Mouse (Mus musculus): ENCODE data around the gene Scimp. TPM values are rescaled to one million over a fixed set of nuclear protein-coding genes. Genes with fewer than 3 reads are reported as not detected.

Gene Scimp
- total and polyA plus RNA-seq, 3 experiments = not detected

GRCm38 (mm10) chr11:70843701-70844551 lies 31.5 kb upstream of the Scimp start:
- peak overlapping the region; percentile 91 for H3K4me3 ChIP-seq (ENCODE audit: low read depth, low read length)
- H3K4me1 ChIP-seq (ENCODE audit: insufficient read depth, low read depth, low read length) = peaks cover 33% of the 10 kb centered on the region
- peaks cover 10% of the 10 kb centered on the region for H3K27me3 ChIP-seq (ENCODE audit: insufficient read depth, low read length)
- no peaks in the 10 kb centered on the region for H3K9me3 ChIP-seq (replicated peaks)
- H3K36me3 ChIP-seq (replicated peaks) = peaks cover 2% of the 10 kb centered on the region
- no peak for ATAC-seq (ENCODE audit: extremely low read depth, insufficient number of reproducible peaks, low FRiP score, poor library complexity, severe bottlenecking)
- no peak for TF ChIP-seq CTCF (IDR thresholded peaks at IDR 0.05; ENCODE audit: low read depth, low read length)
- TF ChIP-seq TAL1 (conservative IDR thresholded peaks at IDR 0.05; ENCODE audit: low read depth, low read length) = no peak
- TF ChIP-seq GATA2 (IDR thresholded peaks at IDR 0.05; ENCODE audit: borderline replicate concordance, low read depth, low read length) = no peak
- no peak for TF ChIP-seq POLR2AphosphoS5 (IDR thresholded peaks at IDR 0.05; ENCODE audit: insufficient replicate concordance, low read depth, low read length)
- no peak for TF ChIP-seq GATA1 (IDR thresholded peaks at IDR 0.05; ENCODE audit: borderline replicate concordance, low read length)
- no peak for DNase-seq (ENCODE audit: low spot score)

GRCm38 (mm10) chr11:70842983-70843382 lies 30.6 kb upstream of the Scimp start:
- peaks cover 31% of the 10 kb centered on the region for H3K4me1 ChIP-seq (ENCODE audit: insufficient read depth, low read depth, low read length)
- no peak for TF ChIP-seq GATA1 (IDR thresholded peaks at IDR 0.05; ENCODE audit: borderline replicate concordance, low read length)
- TF ChIP-seq POLR2AphosphoS5 (IDR thresholded peaks at IDR 0.05; ENCODE audit: insufficient replicate concordance, low read depth, low read length) = no peak
- TF ChIP-seq GATA2 (IDR thresholded peaks at IDR 0.05; ENCODE audit: borderline replicate concordance, low read depth, low read length) = no peak
- TF ChIP-seq TAL1 (conservative IDR thresholded peaks at IDR 0.05; ENCODE audit: low read depth, low read length) = no peak
- TF ChIP-seq CTCF (IDR thresholded peaks at IDR 0.05; ENCODE audit: low read depth, low read length) = no peak

GRCm38 (mm10) chr11:70838610-70839009 lies 26.2 kb upstream of the Scimp start:
- no peak overlapping the region for H3K4me3 ChIP-seq (ENCODE audit: low read depth, low read length)
- H3K9me3 ChIP-seq (replicated peaks) = no peaks in the 10 kb centered on the region; the same call in 1 of the 2 replicates
- no peak for ATAC-seq (ENCODE audit: extremely low read depth, insufficient number of reproducible peaks, low FRiP score, poor library complexity, severe bottlenecking)
- peaks cover 23% of the 10 kb centered on the region for H3K27me3 ChIP-seq (ENCODE audit: insufficient read depth, low read length)
- H3K36me3 ChIP-seq (replicated peaks) = no peaks in the 10 kb centered on the region
- TF ChIP-seq TAL1 (conservative IDR thresholded peaks at IDR 0.05; ENCODE audit: low read depth, low read length) (no peak), GATA1 (IDR thresholded peaks at IDR 0.05; ENCODE audit: borderline replicate concordance, low read length) (no peak), GATA2 (IDR thresholded peaks at IDR 0.05; ENCODE audit: borderline replicate concordance, low read depth, low read length) (no peak), POLR2AphosphoS5 (IDR thresholded peaks at IDR 0.05; ENCODE audit: insufficient replicate concordance, low read depth, low read length) (no peak), CTCF (IDR thresholded peaks at IDR 0.05; ENCODE audit: low read depth, low read length) (no peak)
- no peak for DNase-seq (ENCODE audit: low spot score)
- H3K4me1 ChIP-seq (ENCODE audit: insufficient read depth, low read depth, low read length) = peaks cover 3% of the 10 kb centered on the region; the same call in 1 of the 2 replicates

More at GRCm38 (mm10) chr11:70842983-70843382, 30.6 kb upstream of the Scimp start:
- Histone ChIP-seq H3K27me3 (ENCODE audit: insufficient read depth, low read length) (peaks cover 17% of the 10 kb centered on the region), H3K36me3 (replicated peaks) (peaks cover 1% of the 10 kb centered on the region), H3K4me3 (ENCODE audit: low read depth, low read length) (no peak overlapping the region), H3K9me3 (replicated peaks) (no peaks in the 10 kb centered on the region)
- no peak for ATAC-seq (ENCODE audit: extremely low read depth, insufficient number of reproducible peaks, low FRiP score, poor library complexity, severe bottlenecking)
- no peak for DNase-seq (ENCODE audit: low spot score)

- DNase-seq (ENCODE audit: low spot score) (no peak), ATAC-seq (ENCODE audit: extremely low read depth, insufficient number of reproducible peaks, low FRiP score, poor library complexity, severe bottlenecking) (no peak)
- Histone ChIP-seq H3K36me3 (replicated peaks) (no peaks in the 10 kb centered on the region), H3K4me3 (ENCODE audit: low read depth, low read length) (no peak overlapping the region), H3K9me3 (replicated peaks) (peaks cover 4% of the 10 kb centered on the region; the same call in 1 of the 2 replicates), H3K27me3 (ENCODE audit: insufficient read depth, low read length) (peaks cover 23% of the 10 kb centered on the region), H3K4me1 (ENCODE audit: insufficient read depth, low read depth, low read length) (no peaks in the 10 kb centered on the region)
- TF ChIP-seq POLR2AphosphoS5 (IDR thresholded peaks at IDR 0.05; ENCODE audit: insufficient replicate concordance, low read depth, low read length) = no peak
- TF ChIP-seq TAL1 (conservative IDR thresholded peaks at IDR 0.05; ENCODE audit: low read depth, low read length) = no peak
- no peak for TF ChIP-seq CTCF (IDR thresholded peaks at IDR 0.05; ENCODE audit: low read depth, low read length)
- no peak for TF ChIP-seq GATA2 (IDR thresholded peaks at IDR 0.05; ENCODE audit: borderline replicate concordance, low read depth, low read length)
- no peak for TF ChIP-seq GATA1 (IDR thresholded peaks at IDR 0.05; ENCODE audit: borderline replicate concordance, low read length)
Measured at GRCm38 (mm10) chr11:70837031-70837430, 24.6 kb upstream of the Scimp start.

GRCm38 (mm10) chr11:70835381-70835831 lies 23.0 kb upstream of the Scimp start:
- no peak for ATAC-seq (ENCODE audit: extremely low read depth, insufficient number of reproducible peaks, low FRiP score, poor library complexity, severe bottlenecking)
- Histone ChIP-seq H3K36me3 (replicated peaks) (no peaks in the 10 kb centered on the region), H3K9me3 (replicated peaks) (peaks cover 4% of the 10 kb centered on the region; the same call in 1 of the 2 replicates), H3K4me3 (ENCODE audit: low read depth, low read length) (no peak overlapping the region), H3K27me3 (ENCODE audit: insufficient read depth, low read length) (peaks cover 25% of the 10 kb centered on the region), H3K4me1 (ENCODE audit: insufficient read depth, low read depth, low read length) (peaks cover 6% of the 10 kb centered on the region)
- no peak for DNase-seq (ENCODE audit: low spot score)
- TF ChIP-seq GATA2 (IDR thresholded peaks at IDR 0.05; ENCODE audit: borderline replicate concordance, low read depth, low read length) (no peak), TAL1 (conservative IDR thresholded peaks at IDR 0.05; ENCODE audit: low read depth, low read length) (no peak), POLR2AphosphoS5 (IDR thresholded peaks at IDR 0.05; ENCODE audit: insufficient replicate concordance, low read depth, low read length) (no peak), CTCF (IDR thresholded peaks at IDR 0.05; ENCODE audit: low read depth, low read length) (no peak), GATA1 (IDR thresholded peaks at IDR 0.05; ENCODE audit: borderline replicate concordance, low read length) (no peak)

GRCm38 (mm10) chr11:70833831-70834230 lies 21.4 kb upstream of the Scimp start:
- DNase-seq (ENCODE audit: low spot score) = no peak
- no peak for ATAC-seq (ENCODE audit: extremely low read depth, insufficient number of reproducible peaks, low FRiP score, poor library complexity, severe bottlenecking)
- Histone ChIP-seq H3K27me3 (ENCODE audit: insufficient read depth, low read length) (peaks cover 33% of the 10 kb centered on the region), H3K4me3 (ENCODE audit: low read depth, low read length) (no peak overlapping the region), H3K36me3 (replicated peaks) (no peaks in the 10 kb centered on the region), H3K4me1 (ENCODE audit: insufficient read depth, low read depth, low read length) (peaks cover 8% of the 10 kb centered on the region), H3K9me3 (replicated peaks) (peaks cover 4% of the 10 kb centered on the region; the same call in 1 of the 2 replicates)
- TF ChIP-seq GATA2 (IDR thresholded peaks at IDR 0.05; ENCODE audit: borderline replicate concordance, low read depth, low read length) (no peak), GATA1 (IDR thresholded peaks at IDR 0.05; ENCODE audit: borderline replicate concordance, low read length) (no peak), TAL1 (conservative IDR thresholded peaks at IDR 0.05; ENCODE audit: low read depth, low read length) (no peak), CTCF (IDR thresholded peaks at IDR 0.05; ENCODE audit: low read depth, low read length) (no peak), POLR2AphosphoS5 (IDR thresholded peaks at IDR 0.05; ENCODE audit: insufficient replicate concordance, low read depth, low read length) (no peak)
